Mouse (Mus musculus) neutrophil, adult 5-6 weeks (primary cell): ENCODE results near the gene Otogl. TPM values are rescaled to one million over a fixed set of nuclear protein-coding genes. Genes with fewer than 3 reads are reported as not detected.
A peak's percentile ranks its signal among the peaks of the same experiment; 100 is the strongest.

Experiments
- ATAC-seq: fragments of 151-379, 151-347 bp; 2 replicates; pipeline ENCODE4 v1.8.0; 2017; ENCODE audit warnings: mild to moderate bottlenecking, moderate TSS enrichment; ENCODE audit not compliant: insufficient number of reproducible peaks, poor library complexity, low FRiP score, severe bottlenecking; ENCODE audit errors: extremely low read depth
- total RNA-seq: library from RNA; stranded (forward); fragments of 200-1000 nt; gene quantifications from 2 replicates; pipeline ENCODE4 v1.2.3, GENCODE M21; 2017

Otogl gene
- total RNA-seq, result under 0.01 TPM in 1 of 2 replicates, not detected in the other

DNA sequence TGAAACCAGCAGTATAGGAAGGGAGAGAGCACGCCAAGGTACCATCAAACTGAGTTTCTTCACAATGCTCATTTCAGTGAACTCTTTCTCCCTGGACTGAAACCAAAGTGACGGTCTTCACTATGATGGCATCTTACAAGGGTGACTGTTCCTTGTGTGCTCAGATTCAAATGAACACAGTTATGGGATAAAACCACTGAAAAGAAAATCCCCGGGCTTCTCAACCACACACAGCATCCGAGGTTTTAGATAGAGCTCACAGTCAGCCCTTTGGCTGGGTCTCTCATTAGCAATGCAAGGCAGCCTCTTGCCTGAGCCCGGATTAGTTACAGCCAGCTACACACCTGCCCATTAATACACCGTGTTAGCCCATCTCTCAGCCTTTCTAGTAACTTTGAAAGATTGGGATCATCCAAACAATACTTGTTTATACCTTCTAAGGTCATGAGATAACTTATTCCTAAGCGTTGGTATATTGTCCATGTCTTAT is at the start of gene Otogl:
Gene Otogl, minus strand, starts transcription at position 51 of the 490 bp plus-strand sequence.
- no peak for ATAC-seq

DNA sequence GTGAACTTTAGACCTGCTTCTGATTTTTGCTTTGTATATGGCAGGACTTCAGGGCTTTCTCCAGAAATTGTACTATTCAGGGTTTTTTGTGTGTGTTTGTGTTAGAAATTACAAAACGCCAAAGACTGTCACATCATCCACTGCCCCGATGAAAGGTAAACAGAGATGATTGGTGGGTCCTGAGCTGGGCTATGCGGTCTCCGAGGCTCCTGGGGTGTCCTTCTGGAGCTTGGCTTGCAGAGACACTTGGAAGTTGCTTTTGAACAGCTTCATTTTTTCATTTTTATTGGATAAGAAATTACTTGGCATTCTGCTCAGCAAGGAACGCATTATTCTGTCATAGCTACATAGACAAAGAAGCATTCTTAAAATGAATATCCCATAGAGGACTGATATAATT is 44.7 kb upstream of the Otogl start:
- no peak for ATAC-seq

- ATAC-seq, result no peak
These were observed 42.5 kb upstream of the Otogl start for GRCm38 (mm10) chr10:107954444-107954843.

DNA sequence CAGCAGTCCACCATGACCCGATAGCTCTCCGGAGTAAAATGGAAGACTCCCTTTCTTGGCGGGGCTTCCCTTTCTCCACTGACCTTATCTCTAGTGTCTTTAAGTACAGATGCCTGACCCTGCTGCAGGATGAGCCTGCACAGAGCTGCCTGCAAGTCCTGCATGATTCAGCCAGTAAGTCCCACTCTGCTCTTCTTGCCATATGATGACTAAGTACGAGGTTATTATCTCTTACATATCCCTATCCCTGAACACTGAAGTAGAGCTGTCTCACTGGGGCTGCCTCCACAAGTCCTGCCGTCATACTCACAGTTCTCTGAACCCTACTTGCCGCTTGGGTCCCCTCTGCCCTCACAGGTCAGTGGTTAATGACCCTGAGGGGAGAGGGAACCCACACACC is 39.7 kb upstream of the Otogl start:
- ATAC-seq, result no peak

GRCm38 (mm10) chr10:107949945-107950344 is 38.0 kb upstream of the Otogl start:
- ATAC-seq, result no peak

- ATAC-seq, result no peak
These were observed 36.7 kb upstream of the Otogl start for GRCm38 (mm10) chr10:107948647-107949046.

GRCm38 (mm10) chr10:107948038-107948437 is 36.1 kb upstream of the Otogl start:
- ATAC-seq, result 0 out of 2 replicates have a peak, but pooled peaks have one; percentile 26

DNA sequence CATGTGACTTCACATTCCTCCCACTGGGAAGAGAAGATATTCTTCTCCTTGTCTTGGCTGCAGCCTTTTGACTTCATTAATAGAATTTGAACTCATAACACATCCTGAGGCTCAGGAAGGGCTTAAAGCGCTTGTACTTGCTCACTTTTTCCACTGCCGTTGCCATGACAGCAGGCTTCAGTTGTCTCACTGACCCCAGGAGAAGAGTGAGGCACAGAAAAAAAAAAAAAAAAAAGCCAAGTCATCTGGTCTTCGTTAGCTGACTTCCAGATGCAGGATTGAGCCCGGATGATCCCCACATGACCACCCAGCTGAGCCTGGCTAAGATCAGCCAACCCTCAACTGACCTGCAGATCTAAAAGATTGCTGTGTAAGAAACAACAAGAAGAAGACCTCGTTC is 34.4 kb upstream of the Otogl start:
- no peak for ATAC-seq

DNA sequence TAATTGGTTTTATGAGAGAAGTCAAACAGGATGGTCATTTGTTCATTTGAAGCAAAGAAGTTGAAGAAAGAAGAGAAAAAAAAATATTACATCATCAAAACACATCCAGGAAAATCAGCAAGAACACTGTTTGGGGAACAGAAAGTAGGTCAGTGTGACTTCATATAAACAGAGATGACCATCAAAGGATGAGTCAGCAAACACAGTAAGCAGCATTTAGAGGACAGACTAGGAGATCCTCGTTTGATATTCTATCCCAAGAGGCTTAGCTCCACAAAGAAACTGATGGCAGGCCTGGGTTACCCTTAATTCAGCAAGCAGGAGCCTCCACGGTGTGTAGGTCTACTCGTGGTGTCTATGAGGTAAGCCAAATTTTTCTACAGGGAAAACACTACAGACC is 31.9 kb upstream of the Otogl start:
- no peak for ATAC-seq

DNA sequence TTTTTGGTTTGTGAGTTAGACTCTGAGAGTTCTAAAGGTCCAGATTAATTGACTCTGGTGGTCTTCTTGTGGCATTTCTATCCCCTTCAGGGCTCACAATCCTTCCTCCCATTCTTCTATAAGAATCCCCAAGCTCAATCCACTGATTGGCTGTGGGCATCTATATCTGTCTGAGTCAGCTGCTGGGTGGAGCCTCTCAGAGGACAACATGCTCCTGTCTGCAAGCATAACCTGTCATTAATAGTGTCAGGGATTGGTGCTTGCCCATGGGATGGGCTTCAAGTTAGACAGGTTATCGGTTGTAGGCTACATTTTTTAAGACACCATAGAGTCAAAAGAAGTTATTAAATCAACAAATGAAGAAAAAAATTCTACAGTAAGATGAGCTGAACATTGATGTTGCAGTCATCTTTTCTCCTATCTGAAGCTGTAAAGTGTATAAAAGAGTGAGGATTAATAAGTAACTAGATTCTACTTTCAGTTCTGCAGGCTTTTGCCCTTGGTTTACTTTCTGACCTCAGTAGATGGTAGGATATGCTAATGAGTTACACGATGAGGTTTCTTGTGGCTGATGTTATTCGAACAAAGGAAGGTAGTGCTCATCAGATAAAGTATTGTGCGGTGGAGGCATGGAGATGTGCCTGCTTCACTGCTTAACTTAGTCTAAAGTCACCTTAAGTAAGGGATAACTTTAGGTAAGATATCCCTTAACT is 29.4 kb upstream of the Otogl start:
- ATAC-seq, result no peak

- ATAC-seq, result no peak
These were observed 28.4 kb upstream of the Otogl start for GRCm38 (mm10) chr10:107940302-107940701.

DNA sequence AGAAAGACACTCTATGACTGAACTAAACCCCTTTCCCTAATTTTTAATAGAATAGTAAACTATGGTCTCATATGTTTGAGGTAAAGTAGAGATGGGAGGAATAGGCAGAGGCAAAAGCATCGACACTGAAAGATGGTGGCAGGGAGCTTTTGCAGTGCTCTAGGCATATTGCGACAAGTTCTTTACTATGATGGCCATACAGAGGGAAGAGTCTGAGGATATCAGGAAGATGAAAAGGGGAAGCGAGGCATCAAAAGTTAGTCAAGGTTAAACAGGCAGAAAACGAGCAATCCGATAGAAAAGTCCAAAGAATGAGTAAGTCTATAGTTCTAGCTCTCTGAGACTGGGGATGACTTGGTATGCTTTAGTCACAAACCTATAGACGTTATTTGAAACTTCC is 27.9 kb upstream of the Otogl start:
- no peak for ATAC-seq

DNA sequence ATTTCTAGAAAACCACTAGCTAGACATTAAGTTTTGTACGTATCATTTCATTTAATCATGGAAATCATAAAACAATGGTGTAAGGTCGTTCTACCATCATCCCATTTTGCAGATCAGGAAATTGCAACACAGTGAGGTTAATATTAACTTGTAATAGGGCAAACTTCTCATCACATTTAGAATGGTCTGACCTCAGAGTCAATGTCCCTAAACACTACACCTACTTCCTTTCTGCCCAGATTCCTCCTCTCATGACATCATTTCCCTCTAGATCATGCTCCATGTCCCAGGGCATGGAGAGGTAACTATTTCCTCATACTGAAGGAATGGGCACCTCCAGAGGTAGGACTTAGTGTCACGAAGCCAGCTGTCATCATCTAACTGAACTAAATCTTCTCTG is 22.1 kb upstream of the Otogl start:
- no peak for ATAC-seq

- no peak for ATAC-seq
These were observed 21.6 kb upstream of the Otogl start for GRCm38 (mm10) chr10:107933527-107933926.

DNA sequence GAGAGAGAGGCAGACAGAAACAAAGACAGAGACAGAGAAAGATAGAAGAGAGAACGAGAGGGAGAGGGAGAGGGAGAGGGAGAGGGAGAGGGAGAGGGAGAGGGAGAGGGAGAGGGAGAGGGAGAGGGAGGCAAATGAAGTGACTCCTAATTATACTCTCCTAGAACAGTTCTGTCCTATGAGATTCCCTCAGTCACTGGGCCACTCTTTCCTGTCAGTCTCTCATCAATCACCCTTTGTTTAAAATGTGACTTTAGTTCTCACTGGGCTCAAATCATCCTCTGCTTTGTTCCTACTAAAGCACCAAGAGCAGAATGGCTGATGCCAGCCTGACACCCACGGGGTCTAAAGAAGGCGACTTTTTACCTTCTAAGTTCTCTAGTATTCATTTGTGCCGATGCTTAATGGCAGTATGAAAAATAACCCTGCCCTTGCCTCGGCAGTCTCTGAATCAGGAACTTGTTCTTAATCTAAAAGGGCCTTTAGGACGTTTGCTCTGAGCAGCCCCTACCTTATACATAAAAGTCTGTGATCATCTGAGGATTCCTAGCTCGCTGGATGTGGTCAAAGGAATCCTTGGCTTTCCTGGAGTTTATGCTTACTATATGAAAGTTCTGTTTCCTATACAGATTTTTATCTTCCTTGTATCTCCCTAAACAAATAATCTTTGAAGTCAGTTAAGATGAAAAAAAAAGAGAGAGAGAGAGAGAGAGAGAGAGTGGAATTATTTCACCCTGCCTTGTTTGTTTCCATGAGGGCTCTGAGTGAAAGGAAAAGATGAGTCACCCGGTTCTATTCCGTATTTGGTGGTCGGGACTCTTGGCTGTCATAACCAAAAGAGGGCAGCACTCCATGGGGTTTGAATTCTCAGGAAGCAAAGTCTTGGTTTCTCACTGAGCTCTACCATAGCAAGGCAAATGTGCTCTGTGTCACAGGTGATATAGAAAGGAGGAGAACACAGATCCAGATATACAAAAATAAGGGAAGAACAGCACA is 20.2 kb upstream of the Otogl start:
- ATAC-seq, result no peak

DNA sequence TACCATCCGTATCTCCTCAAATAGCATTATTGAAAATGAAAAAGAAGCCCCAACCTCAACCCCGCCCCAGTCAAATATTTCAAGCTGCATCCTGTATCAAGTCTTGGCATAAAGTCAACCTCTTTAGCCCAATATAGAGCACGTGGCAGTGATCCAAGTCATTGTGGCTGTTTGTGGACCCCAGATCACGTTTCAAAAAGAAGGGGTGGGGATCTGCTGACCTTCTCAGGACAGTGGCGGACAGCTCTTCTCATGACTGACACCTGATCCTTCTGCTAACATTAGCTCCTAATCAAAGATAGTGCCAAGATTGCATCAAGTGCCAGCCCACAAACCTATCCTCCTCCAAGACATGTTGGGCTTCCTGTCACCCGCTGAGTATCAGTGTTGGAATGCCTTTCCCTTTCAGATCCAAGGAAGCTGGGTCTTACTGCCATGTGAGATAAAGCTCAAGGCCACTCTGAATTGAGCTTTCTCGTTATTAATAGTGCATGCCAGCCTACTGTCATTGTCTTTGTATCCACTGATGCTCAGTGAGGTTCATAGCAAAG is 18.6 kb upstream of the Otogl start:
- no peak for ATAC-seq

DNA sequence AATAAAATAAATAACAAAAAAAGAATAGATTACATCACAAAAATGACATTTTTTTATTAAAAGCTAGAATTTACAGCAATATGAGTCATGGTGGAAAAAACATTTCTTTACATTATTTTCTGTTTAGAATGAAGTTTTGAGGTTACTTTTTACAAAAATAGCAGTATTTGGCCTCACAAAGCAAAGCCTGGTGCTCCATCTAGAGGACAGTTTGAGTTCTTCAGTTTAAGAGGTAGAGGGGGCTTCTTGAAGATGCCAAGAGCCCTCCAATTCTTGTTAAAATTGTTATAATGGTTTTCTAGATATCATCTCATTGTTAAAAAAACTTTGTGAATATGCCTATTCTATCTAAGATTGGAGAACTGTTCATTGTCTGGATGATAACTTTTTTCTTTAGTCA is 13.4 kb upstream of the Otogl start:
- no peak for ATAC-seq

DNA sequence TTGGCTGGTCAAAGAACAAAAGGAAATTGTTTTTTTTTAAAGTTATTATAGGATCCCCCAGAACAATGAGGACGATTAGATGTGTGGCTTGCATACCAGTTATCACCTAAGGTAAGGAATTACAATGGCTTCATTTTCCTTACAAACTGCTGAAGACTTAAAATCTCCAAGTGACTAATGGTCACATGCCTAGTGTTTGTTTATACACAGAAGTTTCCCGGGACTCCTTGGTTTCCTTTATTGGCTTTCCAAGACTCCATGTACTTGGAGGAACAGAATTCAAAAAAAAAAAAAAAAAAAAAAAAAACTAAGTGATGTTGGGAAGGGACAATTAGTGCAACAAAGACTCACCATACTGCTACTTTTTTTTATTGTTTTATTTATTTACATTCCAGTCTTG is 11.9 kb upstream of the Otogl start:
- ATAC-seq, result no peak

DNA sequence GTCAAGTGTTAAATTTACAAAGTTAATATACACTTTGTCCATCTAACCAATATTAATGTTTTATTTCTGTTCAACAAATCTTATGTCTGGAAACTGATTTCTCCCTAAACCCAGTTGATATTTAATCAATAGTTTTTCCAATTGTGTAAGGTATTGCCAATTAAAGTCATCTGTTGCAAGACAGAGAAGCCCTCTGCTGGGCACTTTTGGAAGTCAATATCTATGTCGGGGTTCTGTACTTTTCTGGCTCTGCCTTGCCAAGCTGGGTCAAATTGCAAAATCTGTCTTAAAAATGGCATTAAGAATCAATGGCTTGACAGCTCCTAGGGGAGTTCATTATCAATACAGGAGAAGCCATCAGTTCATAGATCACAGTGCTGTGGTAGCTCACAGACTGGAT is 10.8 kb upstream of the Otogl start:
- no peak for ATAC-seq

- no peak for ATAC-seq
These were observed 9.6 kb upstream of the Otogl start for GRCm38 (mm10) chr10:107921549-107921948.
